Mouse (Mus musculus) heart, embryonic 15.5 days (tissue): ENCODE data around the gene Tbx19. TPM values are rescaled to one million over a fixed set of nuclear protein-coding genes. Genes with fewer than 3 reads are reported as not detected.

ENCODE experiments used
- ATAC-seq: fragments of 200-750 bp; cut with Nextera tagmentation; replicated peaks from 2 replicates; pipeline ENCODE4 v1.8.0; 2017; ENCODE audit warnings: low read depth, moderate TSS enrichment; ENCODE audit not compliant: insufficient number of reproducible peaks, insufficient read depth, low FRiP score
- H3K27ac ChIP-seq: fragments of 300-500 bp; sonication (generic); 2 replicates; pipeline ENCODE4 v1.5.1; 2015; ENCODE audit warnings: mild to moderate bottlenecking, inconsistent platforms
- H3K27me3 ChIP-seq: fragments of 300-500 bp; sonication (generic); 2 replicates; pipeline ENCODE4 v1.6.1; 2015; ENCODE audit warnings: inconsistent platforms
- H3K36me3 ChIP-seq: fragments of 300-500 bp; sonication (generic); 2 replicates; pipeline ENCODE4 v1.6.1; 2015; ENCODE audit warnings: mild to moderate bottlenecking, inconsistent platforms
- H3K4me1 ChIP-seq: fragments of 300-500 bp; sonication (generic); replicated peaks from 2 replicates; pipeline ENCODE4 v1.6.1; 2015; ENCODE audit warnings: inconsistent platforms
- H3K4me2 ChIP-seq: fragments of 300-500 bp; sonication (generic); 2 replicates; pipeline ENCODE4 v1.6.1; 2015; ENCODE audit warnings: inconsistent platforms, mild to moderate bottlenecking, moderate library complexity
- H3K4me3 ChIP-seq: fragments of 300-500 bp; sonication (generic); 2 replicates; pipeline ENCODE4 v1.5.1; 2015; ENCODE audit warnings: mild to moderate bottlenecking, inconsistent platforms
- H3K9ac ChIP-seq: fragments of 300-500 bp; sonication (generic); 2 replicates; pipeline ENCODE4 v1.6.1; 2015; ENCODE audit warnings: mild to moderate bottlenecking, inconsistent platforms
- H3K9me3 ChIP-seq: fragments of 300-500 bp; sonication (generic); replicated peaks from 2 replicates; pipeline ENCODE4 v1.6.1; 2016; ENCODE audit warnings: inconsistent platforms
- WGBS: fragments of 180-500 bp; shearing (Covaris S2); methylation state at CpG from one replicate; pipeline ENCODE4 v1.1.7; 2015; ENCODE audit warnings: mixed read lengths; 5-methylcytosine and 5-hydroxymethylcytosine counted together
- polyA plus RNA-seq: library from polyadenylated mRNA; unstranded; fragments of >200 nt; fragmentation: Nextera tagmentation; extraction: Ambion mirVana; gene quantifications from 2 replicates; pipeline ENCODE4 v1.2.1, GENCODE M21; 2015

Gene Tbx19
- polyA plus RNA-seq, 1 experiment from 2014 or later: not detected

DNA sequence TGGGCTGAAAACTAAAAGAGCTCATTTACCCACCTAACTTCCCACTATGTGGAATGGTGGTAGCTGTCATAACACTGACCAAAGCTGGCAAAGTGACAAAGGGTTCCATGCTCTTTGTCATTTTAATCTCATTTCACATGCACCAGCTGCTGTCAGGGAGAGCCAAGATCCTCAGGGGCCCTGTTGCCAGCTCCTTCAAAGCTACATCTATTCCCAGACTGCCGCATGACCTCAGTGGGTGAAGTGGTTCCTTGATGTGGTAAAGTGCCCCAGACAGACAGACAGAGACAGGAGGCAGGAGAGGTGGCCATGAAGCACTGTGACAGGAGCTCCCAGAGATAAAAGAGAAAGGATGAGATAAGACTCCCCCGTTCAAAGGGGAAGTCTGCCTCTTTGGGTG, 49.9 kb downstream of the Tbx19 start:
- Histone ChIP-seq H3K9ac (no peak overlapping the region), H3K4me2 (no peak overlapping the region), H3K27ac (peak overlapping the region; percentile 35), H3K36me3 (no peaks in the 10 kb centered on the region), H3K9me3 (no peaks in the 10 kb centered on the region), H3K27me3 (no peaks in the 10 kb centered on the region), H3K4me1 (peaks cover 53% of the 10 kb centered on the region), H3K4me3 (no peak overlapping the region)
- peak; percentile 67 for ATAC-seq
- WGBS: 14% methylated on average over 2 of the region's 2 CpGs

DNA sequence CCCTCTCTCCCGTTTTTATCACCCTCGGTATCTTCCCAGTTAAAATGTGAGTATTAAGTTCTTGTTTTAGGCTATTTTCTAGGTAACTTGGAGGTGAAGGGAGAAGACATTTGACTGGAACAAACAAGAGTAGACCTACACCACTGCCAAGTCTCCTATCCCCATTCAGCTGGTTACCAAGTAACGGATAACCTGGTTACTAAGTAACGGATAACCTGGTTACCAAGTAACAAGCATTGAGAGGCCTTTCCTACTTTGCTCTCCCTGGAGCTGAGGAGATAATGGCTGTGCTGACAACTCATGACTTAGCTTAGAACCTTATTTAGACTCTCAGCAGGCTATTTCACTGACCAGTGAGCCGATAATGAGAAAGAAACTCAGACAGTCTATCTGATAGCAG, 51.4 kb downstream of the Tbx19 start:
- 45% methylated on average over 5 of the region's 5 CpGs for WGBS
- Histone ChIP-seq H3K27ac (peak overlapping the region; percentile 35), H3K27me3 (no peaks in the 10 kb centered on the region), H3K4me2 (no peak overlapping the region), H3K4me3 (no peak overlapping the region), H3K9me3 (no peaks in the 10 kb centered on the region), H3K9ac (no peak overlapping the region), H3K4me1 (peaks cover 54% of the 10 kb centered on the region), H3K36me3 (no peaks in the 10 kb centered on the region)
- no peak for ATAC-seq

DNA sequence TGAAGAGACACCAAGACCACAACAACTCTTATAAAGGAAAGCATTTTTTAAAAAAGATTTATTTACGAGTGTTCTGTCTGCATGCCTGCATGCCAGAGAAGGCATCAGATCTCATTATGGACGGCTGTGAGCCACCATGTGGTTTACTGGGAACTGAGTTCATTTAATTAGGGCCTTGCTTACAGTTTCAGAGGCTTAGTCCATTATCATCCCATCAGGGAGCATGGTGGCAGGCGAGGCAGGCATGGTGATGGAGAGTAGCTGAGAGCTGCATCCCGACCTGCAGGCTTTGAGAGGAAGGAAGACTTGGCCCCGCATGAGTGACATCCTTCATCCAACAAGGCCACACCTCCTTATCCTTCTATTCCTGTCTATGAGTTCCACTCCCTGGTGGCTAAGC, 52.1 kb downstream of the Tbx19 start:
- Histone ChIP-seq H3K4me2 (no peak overlapping the region), H3K9ac (no peak overlapping the region), H3K9me3 (no peaks in the 10 kb centered on the region), H3K4me3 (no peak overlapping the region), H3K27ac (no peak overlapping the region), H3K36me3 (no peaks in the 10 kb centered on the region), H3K4me1 (peaks cover 49% of the 10 kb centered on the region), H3K27me3 (no peaks in the 10 kb centered on the region)
- ATAC-seq: no peak
- WGBS: 77% methylated on average over 5 of the region's 5 CpGs

DNA sequence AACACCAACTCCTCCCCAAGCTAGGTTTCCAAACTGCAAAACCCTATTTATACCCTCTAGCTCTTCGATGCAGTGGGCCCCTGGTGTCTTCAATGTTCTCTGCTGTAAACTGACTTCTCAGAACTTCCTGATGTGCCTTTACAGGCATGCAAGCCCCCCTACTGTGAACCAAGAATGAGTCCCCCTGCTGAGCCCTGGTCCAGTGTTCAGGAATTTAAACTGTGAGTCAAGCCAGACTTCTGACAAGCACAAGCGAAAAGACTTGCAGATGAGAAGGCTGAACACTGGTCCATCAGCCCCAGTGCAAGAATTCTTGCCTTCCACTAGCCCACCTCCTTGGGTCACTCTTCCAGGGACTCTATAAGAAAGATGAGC, 54.6 kb downstream of the Tbx19 start:
- no peaks in the 10 kb centered on the region for H3K9me3 ChIP-seq
- no peaks in the 10 kb centered on the region for H3K27me3 ChIP-seq
- no peak for ATAC-seq
- no peak overlapping the region for H3K4me3 ChIP-seq
- peaks cover 43% of the 10 kb centered on the region for H3K4me1 ChIP-seq
- H3K9ac ChIP-seq: no peak overlapping the region
- peak overlapping the region; percentile 50 for H3K27ac ChIP-seq
- H3K36me3 ChIP-seq: no peaks in the 10 kb centered on the region
- H3K4me2 ChIP-seq: no peak overlapping the region
- WGBS: 53% methylated on average over 2 of the region's 2 CpGs

DNA sequence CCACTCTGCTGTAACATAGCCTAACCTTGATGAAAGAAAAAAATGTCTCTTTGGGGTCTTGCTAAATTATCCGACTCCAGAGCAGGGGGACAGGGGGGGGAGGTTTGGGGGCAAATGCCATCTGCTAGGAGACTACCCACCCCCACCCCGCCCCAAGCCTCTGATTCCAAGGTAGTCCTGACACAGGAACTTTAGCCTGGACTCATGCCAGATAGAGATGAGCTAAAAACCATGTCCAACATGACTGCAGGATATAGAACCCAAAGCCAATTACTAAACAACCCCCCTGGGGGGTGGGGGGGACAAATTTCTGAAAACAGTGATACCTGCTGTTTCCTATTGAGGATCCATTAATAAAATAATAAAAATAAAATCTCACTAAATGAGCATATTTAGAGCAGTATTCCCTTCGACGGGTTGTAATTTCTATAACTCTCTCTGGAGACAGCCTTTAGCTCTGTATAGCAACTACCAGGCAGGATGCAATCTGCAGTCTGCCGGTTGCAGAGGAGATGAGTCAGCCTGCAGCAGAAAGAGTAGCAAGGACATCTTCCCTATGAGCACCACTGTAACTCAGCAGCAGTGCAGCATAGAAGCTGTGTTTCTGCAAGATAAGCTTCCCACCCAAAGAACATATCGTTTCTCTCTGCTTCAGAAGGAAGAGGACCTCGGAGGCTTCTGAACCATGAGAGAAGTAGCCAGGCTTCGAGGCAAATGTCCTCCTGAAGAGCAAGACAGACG, 55.1 kb downstream of the Tbx19 start:
- no peak overlapping the region for H3K9ac ChIP-seq
- no peak overlapping the region for H3K4me3 ChIP-seq
- no peak for ATAC-seq
- no peaks in the 10 kb centered on the region for H3K27me3 ChIP-seq
- 0 out of 2 replicates have a peak overlapping the region, but pooled peaks have one; percentile 1 for H3K4me2 ChIP-seq
- WGBS: 51% methylated on average over 9 of the region's 9 CpGs
- no peaks in the 10 kb centered on the region for H3K36me3 ChIP-seq
- H3K27ac ChIP-seq: peak overlapping the region; percentile 50
- H3K4me1 ChIP-seq: peaks cover 38% of the 10 kb centered on the region
- no peaks in the 10 kb centered on the region for H3K9me3 ChIP-seq

DNA sequence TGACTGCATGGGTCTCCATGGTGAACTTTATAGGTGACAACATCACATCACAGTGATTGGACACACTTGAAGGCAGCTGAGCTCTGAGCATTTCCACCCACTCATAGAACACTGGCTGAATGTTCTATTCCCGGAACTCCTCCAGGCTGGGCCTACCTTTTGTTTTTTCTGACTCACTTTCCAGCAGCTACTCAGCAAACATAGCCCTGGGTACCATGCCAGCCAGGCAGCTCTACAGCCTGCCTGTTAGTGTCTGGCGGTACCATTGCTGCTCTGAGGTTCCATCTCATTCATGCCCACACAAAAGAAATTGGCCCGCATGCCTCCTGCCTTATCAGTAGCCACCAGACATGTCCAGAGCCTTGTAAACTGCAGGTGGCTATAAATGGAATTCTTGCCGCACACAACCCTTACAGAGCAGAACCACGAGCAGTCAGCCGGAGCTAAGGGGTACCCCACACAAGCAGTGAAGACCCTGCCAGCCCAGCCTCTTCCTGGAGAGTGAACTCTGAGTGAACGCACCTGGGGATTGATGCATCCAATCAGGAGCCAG, 55.8 kb downstream of the Tbx19 start:
- H3K4me3 ChIP-seq: no peak overlapping the region
- no peaks in the 10 kb centered on the region for H3K36me3 ChIP-seq
- WGBS: 20% methylated on average over 7 of the region's 7 CpGs
- H3K27me3 ChIP-seq: no peaks in the 10 kb centered on the region
- H3K9me3 ChIP-seq: no peaks in the 10 kb centered on the region
- 0 out of 2 replicates have a peak overlapping the region, but pooled peaks have one; percentile 1 for H3K4me2 ChIP-seq
- H3K4me1 ChIP-seq: peaks cover 34% of the 10 kb centered on the region
- peak overlapping the region; percentile 48 for H3K27ac ChIP-seq
- no peak overlapping the region for H3K9ac ChIP-seq
- ATAC-seq: peak; percentile 40; the same call in 1 of the 2 replicates

DNA sequence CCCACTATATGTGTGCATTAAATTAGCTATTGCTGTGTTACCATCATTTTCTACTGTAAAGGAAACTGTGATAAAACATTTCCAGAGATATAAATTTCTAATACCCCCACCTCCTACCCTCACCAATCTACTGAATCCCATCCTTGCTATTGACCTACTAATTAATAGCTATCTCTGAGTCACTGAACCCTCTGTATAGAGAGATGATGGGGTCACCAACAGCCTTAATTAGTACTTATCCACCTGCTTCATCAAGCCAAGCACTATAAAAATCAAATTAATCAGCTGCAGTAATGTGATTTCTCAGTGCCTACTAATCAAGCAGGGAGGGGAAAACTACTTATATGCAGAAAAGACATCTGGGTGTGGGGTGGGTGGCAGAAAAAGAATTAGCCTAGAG, 61.0 kb downstream of the Tbx19 start:
- ATAC-seq: no peak

DNA sequence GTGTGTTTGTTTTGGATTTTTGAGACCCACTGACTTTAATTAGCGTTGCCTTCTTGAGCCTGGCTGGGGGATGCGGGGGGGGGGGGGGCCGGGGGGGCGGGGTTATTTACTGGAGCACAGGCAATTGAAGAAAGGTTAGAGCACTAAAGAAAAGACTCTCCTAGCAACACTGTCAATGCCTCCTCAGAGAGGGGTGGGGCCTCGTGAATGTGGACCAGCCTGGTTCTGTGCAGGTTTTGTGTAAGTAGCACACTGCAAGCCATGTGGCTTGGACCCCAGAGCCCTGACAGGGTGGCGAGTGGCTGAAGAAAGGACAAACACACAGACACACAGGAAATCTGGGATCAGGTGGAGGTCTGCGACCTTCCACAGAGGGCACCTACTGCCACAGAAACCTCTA, 65.7 kb downstream of the Tbx19 start:
- H3K4me2 ChIP-seq: no peak overlapping the region
- H3K4me3 ChIP-seq: no peak overlapping the region
- H3K27ac ChIP-seq: no peak overlapping the region
- 52% methylated on average over 7 of the region's 7 CpGs for WGBS
- no peak overlapping the region for H3K9ac ChIP-seq
- H3K27me3 ChIP-seq: no peaks in the 10 kb centered on the region
- H3K36me3 ChIP-seq: no peaks in the 10 kb centered on the region
- ATAC-seq: no peak
- peaks cover 8% of the 10 kb centered on the region for H3K4me1 ChIP-seq
- no peaks in the 10 kb centered on the region for H3K9me3 ChIP-seq

More for the DNA sequence above, 61.0 kb downstream of the Tbx19 start:
- H3K4me3 ChIP-seq: no peak overlapping the region
- peaks cover 4% of the 10 kb centered on the region for H3K4me1 ChIP-seq
- no peaks in the 10 kb centered on the region for H3K27me3 ChIP-seq
- H3K4me2 ChIP-seq: no peak overlapping the region
- H3K9ac ChIP-seq: no peak overlapping the region
- no peaks in the 10 kb centered on the region for H3K9me3 ChIP-seq
- no peak overlapping the region for H3K27ac ChIP-seq
- H3K36me3 ChIP-seq: no peaks in the 10 kb centered on the region

DNA sequence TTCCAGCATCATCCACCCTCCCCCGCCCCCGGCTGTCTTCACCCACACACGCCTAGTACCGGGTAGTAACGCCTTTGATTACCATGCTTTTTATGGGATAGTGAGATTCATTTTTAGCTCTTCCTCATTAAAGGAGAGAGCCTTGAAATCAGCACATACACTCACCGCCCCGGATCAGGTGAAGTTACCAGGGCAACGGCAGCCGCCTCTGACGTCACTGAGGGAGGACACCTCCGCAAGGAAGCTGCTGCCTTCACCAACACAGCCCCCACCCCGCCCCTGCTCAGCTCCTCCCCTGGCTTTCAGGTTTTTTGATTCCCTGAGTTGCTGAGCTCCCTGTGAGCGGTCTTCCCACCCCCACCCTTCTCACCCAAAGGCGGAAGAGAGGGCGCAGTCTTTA, 68.9 kb downstream of the Tbx19 start:
- Histone ChIP-seq H3K4me2 (peak overlapping the region; percentile 55), H3K9ac (no peak overlapping the region), H3K9me3 (no peaks in the 10 kb centered on the region), H3K4me1 (peaks cover 18% of the 10 kb centered on the region), H3K36me3 (no peaks in the 10 kb centered on the region), H3K27ac (no peak overlapping the region), H3K27me3 (no peaks in the 10 kb centered on the region), H3K4me3 (peak overlapping the region; percentile 20)
- 11% methylated on average over 15 of the region's 15 CpGs for WGBS
- ATAC-seq: no peak

DNA sequence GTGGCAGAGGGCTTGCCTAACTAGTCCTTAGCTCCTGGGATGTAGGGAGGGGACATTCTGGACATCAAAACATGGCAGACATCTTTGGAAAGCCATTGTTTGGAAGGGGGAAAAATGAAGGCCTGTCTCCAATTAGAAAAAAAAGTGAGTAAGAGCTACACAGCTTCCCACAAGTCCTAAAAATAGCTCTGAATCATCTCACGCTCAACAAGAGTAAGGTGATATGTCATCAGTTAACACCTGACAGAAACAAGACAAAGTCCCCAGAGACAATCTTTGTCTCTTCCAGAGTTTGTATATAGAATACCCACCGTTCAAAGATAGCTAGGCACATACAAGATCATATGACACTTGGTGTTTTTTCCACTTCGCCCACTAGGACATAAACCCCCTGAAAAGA, 71.0 kb downstream of the Tbx19 start:
- Histone ChIP-seq H3K4me2 (no peak overlapping the region), H3K36me3 (no peaks in the 10 kb centered on the region), H3K27me3 (no peaks in the 10 kb centered on the region), H3K27ac (peak overlapping the region; percentile 21; the same call in 1 of the 2 replicates), H3K9ac (no peak overlapping the region), H3K9me3 (no peaks in the 10 kb centered on the region), H3K4me3 (no peak overlapping the region), H3K4me1 (peaks cover 18% of the 10 kb centered on the region)
- ATAC-seq: no peak
- 33% methylated on average over 3 of the region's 3 CpGs for WGBS
